Mouse (Mus musculus) adrenal gland, adult (tissue): ENCODE measurements around the gene Serpinf2.
A peak's percentile ranks its signal among the peaks of the same experiment; 100 is the strongest.

ENCODE experiments used
- DNase-seq, 2 experiments: peaks; one replicate each; pipeline ENCODE4 v3.0.0; 2022 to 2023; ENCODE audit warnings: low spot score in 1 of 2; ENCODE audit not compliant: inconsistent age in 2 of 2

Gene Serpinf2

GRCm38 (mm10) chr11:75400099-75400498, 39.3 kb downstream of the Serpinf2 start:
- DNase-seq, result peak in 1 of 2 experiments; percentile 19

GRCm38 (mm10) chr11:75399411-75399841, 40.0 kb downstream of the Serpinf2 start:
- peak; percentile 86 to 88 for DNase-seq

- DNase-seq, result no peak
Measured at GRCm38 (mm10) chr11:75397452-75397851, 41.9 kb downstream of the Serpinf2 start.

- DNase-seq, result no peak
Measured at GRCm38 (mm10) chr11:75395611-75396010, 43.8 kb downstream of the Serpinf2 start.

- peak; percentile 54 to 68 for DNase-seq
Measured at GRCm38 (mm10) chr11:75383529-75383928, 55.9 kb downstream of the Serpinf2 start.
